Mouse (Mus musculus) megakaryocyte, embryonic 14.5 days (primary cell): ENCODE data around the gene Aff3.

Experiments
- FLI1 ChIP-seq: IDR thresholded peaks from 2 replicates; pipeline ENCODE4 v1.6.1; 2012; ENCODE audit warnings: low read length, inconsistent platforms, mixed read lengths
- GATA1 ChIP-seq: IDR thresholded peaks from 3 replicates; pipeline ENCODE4 v1.6.1; 2012; ENCODE audit warnings: mixed read lengths, low read length, inconsistent platforms, borderline replicate concordance

DNA sequence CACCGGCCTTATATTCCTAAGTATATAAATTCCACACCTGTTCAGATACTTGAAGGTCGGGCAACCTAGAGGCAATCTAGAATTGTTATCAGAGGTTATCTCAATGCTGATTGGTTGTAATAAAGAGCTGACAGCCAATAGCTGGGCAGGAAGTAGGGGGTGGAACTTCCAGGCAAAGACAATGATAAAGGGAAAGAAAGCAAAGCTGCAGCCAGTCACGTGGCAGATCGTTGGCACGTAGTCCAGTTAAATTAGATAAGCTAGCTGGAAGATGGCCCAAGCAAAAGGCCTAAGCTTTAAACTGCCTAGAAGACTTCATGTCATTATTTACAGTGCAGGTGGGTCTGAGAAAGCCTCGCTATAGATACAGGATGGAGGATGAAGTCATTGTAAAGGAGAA, 531.8 kb downstream of the Aff3 start:
- TF ChIP-seq GATA1 (no peak), FLI1 (no peak)
